Mouse (Mus musculus): Measurements from ENCODE around the gene Mapre3.

- TF ChIP-seq CTCF (conservative IDR thresholded peaks at IDR 0.05 in 1 of 2, IDR thresholded peaks at IDR 0.05 in 1 of 2; ENCODE audit: low read depth in 2 of 2, low read length in 2 of 2) = no peak
- TF ChIP-seq EP300 (IDR thresholded peaks at IDR 0.05; ENCODE audit: low read length) = no peak
- TF ChIP-seq ELF1 (IDR thresholded peaks at IDR 0.05; ENCODE audit: low read depth, low read length) = peak; percentile 39; the same call in 1 of the 2 replicates
- TF ChIP-seq E2F4 (IDR thresholded peaks at IDR 0.05; ENCODE audit: insufficient replicate concordance, low read depth, low read length) = no peak
- TF ChIP-seq SIN3A (IDR thresholded peaks at IDR 0.05; ENCODE audit: low read length) = no peak
These were observed 72.9 kb downstream of the Mapre3 start for GRCm38 (mm10) chr5:30887331-30887761.

All from CH12.LX (cell line).